Mouse (Mus musculus): Measurements from ENCODE around the gene Brd7.

DNA sequence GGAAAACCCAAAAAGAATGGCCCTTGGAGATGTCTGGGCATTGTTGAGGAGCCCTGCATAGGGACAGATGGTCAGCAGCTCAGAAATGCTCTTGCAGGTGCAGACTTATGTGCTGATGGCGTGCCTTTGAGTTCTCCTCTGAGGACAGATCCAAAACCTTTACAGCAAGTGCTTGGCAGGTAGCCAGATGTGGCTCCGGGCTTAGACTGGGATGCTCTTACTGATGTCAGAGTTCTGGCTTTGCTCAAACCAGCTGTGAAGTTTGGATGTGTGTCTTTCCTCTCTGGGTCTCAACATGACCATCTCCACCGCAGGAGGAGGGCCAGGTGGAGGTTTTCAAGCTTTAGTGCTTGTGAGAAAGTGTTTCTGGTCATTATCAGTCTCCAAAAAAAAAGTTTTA, 7.8 kb upstream of the Brd7 start:
- no peak for TF ChIP-seq CTCF (conservative IDR thresholded peaks at IDR 0.05; ENCODE audit: low read length)
- no peak for TF ChIP-seq POU5F1 (IDR thresholded peaks at IDR 0.05; ENCODE audit: borderline replicate concordance, low read length)
